Mouse (Mus musculus): Measurements from ENCODE around the gene Rxfp3. TPM values are rescaled to one million over a fixed set of nuclear protein-coding genes. Genes with fewer than 3 reads are reported as not detected.

Rxfp3 gene
- polyA plus RNA-seq (2012; rRNA removed) = 0.05 and 0.12 TPM in 2 replicates

GRCm38 (mm10) chr15:11037711-11038110, at the start of gene Rxfp3:
Rxfp3 (minus strand) TSS chr15:11037991.

GRCm38 (mm10) chr15:11064558-11065411, 27.0 kb upstream of the Rxfp3 start, which contains the start of gene Adamts12:
Adamts12 (plus strand) TSS chr15:11064790.

GRCm38 (mm10) chr15:11000421-11000820, 37.4 kb downstream of the Rxfp3 start, which contains the start of gene Slc45a2:
Slc45a2 (plus strand) TSS chr15:11000721.

Other genes starting within 250 kb of the Rxfp3 start
- gene C1qtnf3, start 85.7 kb downstream of the Rxfp3 start, polyA plus RNA-seq (2012; rRNA removed) = 8.2 and 9.9 TPM in 2 replicates
- gene Amacr, start 56.2 kb downstream of the Rxfp3 start, polyA plus RNA-seq (2012; rRNA removed) = 6.2 TPM in 2 replicates
- gene Slc45a2, start 37.3 kb downstream of the Rxfp3 start, polyA plus RNA-seq (2012; rRNA removed) = not detected in 2 replicates
- gene Adamts12, start 26.8 kb upstream of the Rxfp3 start, polyA plus RNA-seq (2012; rRNA removed) = 3.1 and 3.3 TPM in 2 replicates

Data from ovary, adult 2 months (tissue).